ENCODE assay signal across 11 mouse cellular contexts in the genomic region with DNA sequence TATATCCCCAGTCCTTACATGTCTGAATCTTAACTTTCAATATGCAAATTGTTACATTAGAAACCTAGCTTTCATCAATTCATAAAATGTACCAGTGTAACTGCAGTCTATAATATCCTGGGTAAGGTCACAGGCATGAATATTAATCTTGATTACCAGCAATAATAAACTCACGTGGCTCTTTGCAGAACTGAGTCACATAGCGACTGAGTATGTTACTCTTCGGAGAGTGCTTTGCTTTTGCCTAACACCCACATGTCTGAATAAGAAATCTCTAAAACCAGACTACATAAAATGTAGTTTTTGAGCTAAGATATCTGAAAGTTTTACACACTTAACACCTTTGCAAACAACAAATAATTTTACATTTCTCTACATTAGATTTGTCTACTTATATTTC. TPM values are rescaled to one million over a fixed set of nuclear protein-coding genes. Genes with fewer than 3 reads are reported as not detected.
DNase-seq lines count a peak whose midpoint lies in the region; ATAC-seq and TF ChIP-seq lines count a peak whose summit lies in the region.
"Had no signal": no experiment of that assay in that cellular context is flagged by ENCODE, and none has a peak within 500 bp of the region (broad histone marks: within the 10 kb centered on the region; RNA-seq: fewer than 3 reads in every experiment).

No protein-coding gene starts in this region.

- no peak for TF ChIP-seq EP300 in heart, adult 2 months (IDR thresholded peaks at IDR 0.05; ENCODE audit: insufficient read depth, low read depth, low read length)
- no peak for TF ChIP-seq EP300 in lung, postnatal 0 days (IDR thresholded peaks at IDR 0.05)

- 30% methylated on average over 3 of the region's 3 CpGs for WGBS in heart, adult 2 months
- WGBS in lung, postnatal 0 days, result 54% methylated on average over 3 of the region's 3 CpGs
- WGBS in liver, embryonic 11.5 days, result 60% methylated on average over 3 of the region's 3 CpGs
- WGBS in stomach, embryonic 16.5 days, result 43% methylated on average over 3 of the region's 3 CpGs

- H3K27ac ChIP-seq in heart, adult 2 months, result peak overlapping the region; percentile 82
- H3K27ac ChIP-seq in lung, postnatal 0 days (ENCODE audit: low read length), result 0 out of 2 replicates have a peak overlapping the region, but pooled peaks have one; percentile 73
- no peak overlapping the region for H3K27ac ChIP-seq in liver, embryonic 11.5 days (ENCODE audit: low read depth, low read length)
- H3K27ac ChIP-seq in stomach, embryonic 16.5 days (ENCODE audit: low read length), result 0 out of 2 replicates have a peak overlapping the region, but pooled peaks have one; percentile 89
- H3K27ac ChIP-seq: forebrain, embryonic 10.5 days had no signal

- DNase-seq in heart, adult 2 months, result no peak
- no peak for DNase-seq in heart, postnatal 25 days (ENCODE audit: low spot score)
- no peak for DNase-seq in lung, postnatal 0 days (ENCODE audit: low spot score)
- no peak for DNase-seq in lung, postnatal 25 days (ENCODE audit: low spot score)
- no peak for DNase-seq in liver, embryonic 11.5 days (ENCODE audit: low spot score)
- no peak for DNase-seq in cerebellum, adult 11-12 months
- DNase-seq in left cerebral cortex, adult 9 months (ENCODE audit: low spot score in 2 of 2), result no peak
- DNase-seq: right cerebral cortex, postnatal 4 days had no signal

- no peak for TF ChIP-seq CTCF in heart, adult 2 months (IDR thresholded peaks at IDR 0.05)
- TF ChIP-seq CTCF in lung, postnatal 0 days (IDR thresholded peaks at IDR 0.05), result no peak

- peak overlapping the region; percentile 32; the same call in 1 of the 2 replicates for H3K4me2 ChIP-seq in lung, postnatal 0 days (replicated peaks; ENCODE audit: low read depth, low read length)
- peak overlapping the region; percentile 63 for H3K4me2 ChIP-seq in liver, embryonic 11.5 days
- H3K4me2 ChIP-seq in stomach, embryonic 16.5 days (ENCODE audit: low read depth, low read length), result peak overlapping the region; percentile 48

- peaks cover 6% of the 10 kb centered on the region; the same call in 1 of the 2 replicates for H3K36me3 ChIP-seq in heart, adult 2 months (ENCODE audit: control insufficient read depth, insufficient read depth, low read length)
- H3K36me3 ChIP-seq in lung, postnatal 0 days (ENCODE audit: insufficient read depth, low read length), result no peaks in the 10 kb centered on the region
- no peaks in the 10 kb centered on the region for H3K36me3 ChIP-seq in liver, embryonic 11.5 days (ENCODE audit: control insufficient read depth, insufficient read depth, low read length)
- no peaks in the 10 kb centered on the region for H3K36me3 ChIP-seq in stomach, embryonic 16.5 days (ENCODE audit: control insufficient read depth, insufficient read depth, low read length)
- H3K36me3 ChIP-seq: forebrain, embryonic 10.5 days; limb, embryonic 15.5 days had no signal

- no peak for TF ChIP-seq POLR2A in heart, adult 2 months (IDR thresholded peaks at IDR 0.05; ENCODE audit: insufficient read depth, low read depth, low read length)

- H3K9ac ChIP-seq in heart, adult 2 months (ENCODE audit: low read depth, low read length), result no peak overlapping the region
- H3K9ac ChIP-seq in lung, postnatal 0 days (replicated peaks; ENCODE audit: low read depth), result no peak overlapping the region
- H3K9ac ChIP-seq in liver, embryonic 11.5 days (ENCODE audit: low read depth, low read length), result no peak overlapping the region
- no peak overlapping the region for H3K9ac ChIP-seq in stomach, embryonic 16.5 days (ENCODE audit: low read length)
- H3K9ac ChIP-seq: limb, embryonic 15.5 days had no signal

- peak; percentile 29; the same call in 1 of the 2 replicates for ATAC-seq in lung, postnatal 0 days
- no peak for ATAC-seq in liver, embryonic 11.5 days (replicated peaks; ENCODE audit: low FRiP score)
- no peak for ATAC-seq in stomach, embryonic 16.5 days (ENCODE audit: insufficient read depth, low FRiP score)

- intact Hi-C loops in heart, adult 2 months (cut with DNase I), result no loop called here
- intact Hi-C loops in heart, postnatal 25 days (cut with DNase I), result no loop called here

- H3K9me3 ChIP-seq in lung, postnatal 0 days (ENCODE audit: low read length), result no peaks in the 10 kb centered on the region
- H3K9me3 ChIP-seq in liver, embryonic 11.5 days (ENCODE audit: control insufficient read depth, low read length), result no peaks in the 10 kb centered on the region
- no peaks in the 10 kb centered on the region for H3K9me3 ChIP-seq in stomach, embryonic 16.5 days (replicated peaks; ENCODE audit: control insufficient read depth, low read length)
- H3K9me3 ChIP-seq: forebrain, embryonic 10.5 days; limb, embryonic 15.5 days had no signal

- peaks cover 10% of the 10 kb centered on the region for H3K4me1 ChIP-seq in heart, adult 2 months (ENCODE audit: control insufficient read depth, insufficient read depth, low read length)
- peaks cover 2% of the 10 kb centered on the region; the same call in 1 of the 2 replicates for H3K4me1 ChIP-seq in lung, postnatal 0 days (ENCODE audit: insufficient read depth, low read depth, low read length)
- peaks cover 45% of the 10 kb centered on the region for H3K4me1 ChIP-seq in liver, embryonic 11.5 days (replicated peaks; ENCODE audit: control insufficient read depth, insufficient read depth, low read length)
- peaks cover 30% of the 10 kb centered on the region for H3K4me1 ChIP-seq in stomach, embryonic 16.5 days (ENCODE audit: control insufficient read depth, insufficient read depth, low read length)

- H3K79me2 ChIP-seq in heart, adult 2 months (replicated peaks; ENCODE audit: control insufficient read depth, insufficient read depth, low read length), result no peaks in the 10 kb centered on the region; the same call in 1 of the 2 replicates

- peak overlapping the region; percentile 50 for H3K4me3 ChIP-seq in heart, adult 2 months
- H3K4me3 ChIP-seq in lung, postnatal 0 days (ENCODE audit: low read depth, low read length), result no peak overlapping the region; the same call in 1 of the 2 replicates
- peak overlapping the region; percentile 31; the same call in 1 of the 2 replicates for H3K4me3 ChIP-seq in liver, embryonic 11.5 days (ENCODE audit: low read depth, low read length)
- H3K4me3 ChIP-seq in stomach, embryonic 16.5 days (replicated peaks; ENCODE audit: low read length), result peak overlapping the region; percentile 27
- H3K4me3 ChIP-seq: limb, embryonic 15.5 days had no signal

- H3K27me3 ChIP-seq in heart, adult 2 months (ENCODE audit: control insufficient read depth, insufficient read depth, low read length), result no peaks in the 10 kb centered on the region
- H3K27me3 ChIP-seq in lung, postnatal 0 days (replicated peaks; ENCODE audit: insufficient read depth, low read length), result no peaks in the 10 kb centered on the region
- no peaks in the 10 kb centered on the region for H3K27me3 ChIP-seq in liver, embryonic 11.5 days (replicated peaks; ENCODE audit: control insufficient read depth, insufficient read depth, low read length)
- no peaks in the 10 kb centered on the region for H3K27me3 ChIP-seq in stomach, embryonic 16.5 days (ENCODE audit: control insufficient read depth, insufficient read depth, low read length)
- H3K27me3 ChIP-seq: limb, embryonic 15.5 days had no signal

RNA-seq across cellular contexts. Expression of a gene that starts 22.4 kb away (rescaled TPM):
- total RNA-seq in heart, adult 2 months (2021), result 10 to 100 TPM; 62.4 to 75.5 TPM
- polyA plus RNA-seq in heart, adult 2 months (2012; rRNA removed), result 16.9 and 49.2 TPM in 2 replicates
- total RNA-seq in heart, postnatal 25 days (2021), result 10 to 100 TPM; 67.5 to 75.9 TPM
- polyA plus RNA-seq in lung, postnatal 0 days (2015; fragmentation: Nextera tagmentation; extraction: Ambion mirVana), result 46.4 and 46.6 TPM in 2 replicates
- polyA plus RNA-seq in liver, embryonic 11.5 days (2014; fragmentation: Nextera tagmentation; extraction: Ambion mirVana), result 164 and 171 TPM in 2 replicates
- 72.2 and 77.4 TPM in 2 replicates for polyA plus RNA-seq in stomach, embryonic 16.5 days (2015; fragmentation: Nextera tagmentation; extraction: Ambion mirVana)

RNA-seq across cellular contexts. Expression of a gene that starts 22.5 kb away (rescaled TPM):
- under 1 TPM in 1 of 2 experiments, not detected in 1; 0.16 TPM for total RNA-seq in heart, adult 2 months (2021)
- 0.06 and 0.29 TPM in 2 replicates for polyA plus RNA-seq in heart, adult 2 months (2012; rRNA removed)
- total RNA-seq in heart, postnatal 25 days (2021), result under 1 TPM in 1 of 2 experiments, not detected in 1; 0.21 TPM
- polyA plus RNA-seq in lung, postnatal 0 days (2015; fragmentation: Nextera tagmentation; extraction: Ambion mirVana), result 0.14 and 0.17 TPM in 2 replicates
- polyA plus RNA-seq in liver, embryonic 11.5 days (2014; fragmentation: Nextera tagmentation; extraction: Ambion mirVana), result 0.18 and 0.57 TPM in 2 replicates
- 0.11 and 0.21 TPM in 2 replicates for polyA plus RNA-seq in stomach, embryonic 16.5 days (2015; fragmentation: Nextera tagmentation; extraction: Ambion mirVana)
